Mouse (Mus musculus): ENCODE results near the gene Zfyve26.

Gene Zfyve26

GRCm38 (mm10) chr12:79296126-79296816 is at the start of gene Zfyve26:
Gene Zfyve26 (minus strand): TSS chr12:79296304.
- DNase-seq (ENCODE audit: low spot score in 2 of 2): peak; percentile 82 to 89

GRCm38 (mm10) chr12:79341291-79341845 is 45.3 kb upstream of the Zfyve26 start:
- no peak for DNase-seq (ENCODE audit: low spot score in 2 of 2)

GRCm38 (mm10) chr12:79340513-79340912 is 44.4 kb upstream of the Zfyve26 start:
- no peak for DNase-seq (ENCODE audit: low spot score in 2 of 2)

- peak; percentile 37 to 43 for DNase-seq (ENCODE audit: low spot score in 2 of 2)
These were observed 42.7 kb upstream of the Zfyve26 start for GRCm38 (mm10) chr12:79338791-79339190.

- no peak for DNase-seq (ENCODE audit: low spot score in 2 of 2)
These were observed 35.6 kb upstream of the Zfyve26 start for GRCm38 (mm10) chr12:79331722-79332121.

GRCm38 (mm10) chr12:79330571-79330970 is 34.5 kb upstream of the Zfyve26 start:
- no peak for DNase-seq (ENCODE audit: low spot score in 2 of 2)

GRCm38 (mm10) chr12:79327868-79328267 is 31.8 kb upstream of the Zfyve26 start:
- DNase-seq (ENCODE audit: low spot score in 2 of 2): no peak

GRCm38 (mm10) chr12:79326745-79327144 is 30.6 kb upstream of the Zfyve26 start:
- DNase-seq (ENCODE audit: low spot score in 2 of 2): no peak

GRCm38 (mm10) chr12:79326236-79326635 is 30.1 kb upstream of the Zfyve26 start:
- DNase-seq (ENCODE audit: low spot score in 2 of 2): no peak

GRCm38 (mm10) chr12:79322539-79322938 is 26.4 kb upstream of the Zfyve26 start:
- peak in 1 of 2 experiments; percentile 47 for DNase-seq (ENCODE audit: low spot score in 2 of 2)

GRCm38 (mm10) chr12:79320895-79321294 is 24.8 kb upstream of the Zfyve26 start:
- no peak for DNase-seq (ENCODE audit: low spot score in 2 of 2)

- DNase-seq (ENCODE audit: low spot score in 2 of 2): no peak
These were observed 21.2 kb upstream of the Zfyve26 start for GRCm38 (mm10) chr12:79317339-79317738.

GRCm38 (mm10) chr12:79313721-79314120 is 17.6 kb upstream of the Zfyve26 start:
- DNase-seq (ENCODE audit: low spot score in 2 of 2): no peak

GRCm38 (mm10) chr12:79306013-79306412 is 9.9 kb upstream of the Zfyve26 start:
- no peak for DNase-seq (ENCODE audit: low spot score in 2 of 2)

GRCm38 (mm10) chr12:79305131-79305530 is 9.0 kb upstream of the Zfyve26 start:
- no peak for DNase-seq (ENCODE audit: low spot score in 2 of 2)

- no peak for DNase-seq (ENCODE audit: low spot score in 2 of 2)
These were observed 5.7 kb upstream of the Zfyve26 start for GRCm38 (mm10) chr12:79301802-79302201.

GRCm38 (mm10) chr12:79297884-79298636 is 2.0 kb upstream of the Zfyve26 start:
- no peak for DNase-seq (ENCODE audit: low spot score in 2 of 2)

- peak; percentile 69 to 72 for DNase-seq (ENCODE audit: low spot score in 2 of 2)
These were observed 1.0 kb upstream of the Zfyve26 start, which contains the start of gene Rad51b for GRCm38 (mm10) chr12:79297121-79297576. Gene Rad51b (plus strand): TSS chr12:79297282.

GRCm38 (mm10) chr12:79292874-79293273 is 3.2 kb downstream of the Zfyve26 start:
- no peak for DNase-seq (ENCODE audit: low spot score in 2 of 2)

- no peak for DNase-seq (ENCODE audit: low spot score in 2 of 2)
These were observed 13.5 kb downstream of the Zfyve26 start for GRCm38 (mm10) chr12:79282595-79282994.

- no peak for DNase-seq (ENCODE audit: low spot score in 2 of 2)
These were observed 16.5 kb downstream of the Zfyve26 start for GRCm38 (mm10) chr12:79279513-79280115.

- DNase-seq (ENCODE audit: low spot score in 2 of 2): no peak
These were observed 23.5 kb downstream of the Zfyve26 start for GRCm38 (mm10) chr12:79272604-79273003.

All from thymus, postnatal 10 days (tissue).